Mouse (Mus musculus): ENCODE results near the gene Nlrp4b. TPM values are rescaled to one million over a fixed set of nuclear protein-coding genes. Genes with fewer than 3 reads are reported as not detected.

Nlrp4b gene
- not detected in 2 replicates for polyA plus RNA-seq (2012; rRNA removed; ENCODE audit: low replicate concordance)

GRCm38 (mm10) chr7:10687489-10687888 lies at the start of gene Nlrp4b:
Gene Nlrp4b (plus strand): TSS chr7:10687789.

GRCm38 (mm10) chr7:10754264-10754663 lies 66.7 kb downstream of the Nlrp4b start, which contains the start of gene Vmn1r71:
Gene Vmn1r71 (minus strand): TSS chr7:10754364.

Other genes starting within 250 kb of the Nlrp4b start
- gene Vmn1r67, start 244.5 kb upstream of the Nlrp4b start, polyA plus RNA-seq (2012; rRNA removed; ENCODE audit: low replicate concordance), result not detected in 2 replicates
- 0.42 and 1.4 TPM in 2 replicates for gene Zik1, start 192.4 kb upstream of the Nlrp4b start, polyA plus RNA-seq (2012; rRNA removed; ENCODE audit: low replicate concordance)
- not detected in 2 replicates for gene Vmn1r68, start 129.3 kb upstream of the Nlrp4b start, polyA plus RNA-seq (2012; rRNA removed; ENCODE audit: low replicate concordance)
- gene Vmn1r69, start 74.1 kb upstream of the Nlrp4b start, polyA plus RNA-seq (2012; rRNA removed; ENCODE audit: low replicate concordance), result not detected in 2 replicates
- gene Vmn1r70, start 56.3 kb upstream of the Nlrp4b start, polyA plus RNA-seq (2012; rRNA removed; ENCODE audit: low replicate concordance), result not detected in 2 replicates
- not detected in 2 replicates for gene Vmn1r71, start 66.6 kb downstream of the Nlrp4b start, polyA plus RNA-seq (2012; rRNA removed; ENCODE audit: low replicate concordance)
- gene Zscan4b, start 217.3 kb downstream of the Nlrp4b start, polyA plus RNA-seq (2012; rRNA removed; ENCODE audit: low replicate concordance), result not detected in 2 replicates